Mouse (Mus musculus): ENCODE results near the gene Spata25. TPM values are rescaled to one million over a fixed set of nuclear protein-coding genes. Genes with fewer than 3 reads are reported as not detected.
A peak's percentile ranks its signal among the peaks of the same experiment; 100 is the strongest.
"Not testable (repeated sequence)": the region's sequence is repeated elsewhere in the genome, so short reads cannot be mapped to it uniquely, and the experiment has no call there.

Spata25 gene
- polyA plus RNA-seq, 1 experiment from 2014 or later = not detected

GRCm38 (mm10) chr2:164862179-164862861 is 34.0 kb upstream of the Spata25 start:
- Histone ChIP-seq H3K9ac (no peak overlapping the region), H3K27me3 (peaks cover 38% of the 10 kb centered on the region), H3K9me3 (no peaks in the 10 kb centered on the region), H3K4me2 (no peak overlapping the region), H3K4me3 (replicated peaks) (no peak overlapping the region), H3K4me1 (peaks cover 13% of the 10 kb centered on the region), H3K36me3 (replicated peaks) (no peaks in the 10 kb centered on the region), H3K27ac (0 out of 2 replicates have a peak overlapping the region, but pooled peaks have one; percentile 32)
- WGBS = 59% methylated on average over 9 of the region's 9 CpGs
- no peak for ATAC-seq (ENCODE audit: low FRiP score)

GRCm38 (mm10) chr2:164861094-164861493 is 32.8 kb upstream of the Spata25 start:
- Histone ChIP-seq H3K9ac (no peak overlapping the region), H3K27me3 (peaks cover 50% of the 10 kb centered on the region), H3K27ac (no peak overlapping the region), H3K4me3 (replicated peaks) (no peak overlapping the region), H3K4me1 (peaks cover 26% of the 10 kb centered on the region), H3K4me2 (no peak overlapping the region), H3K36me3 (replicated peaks) (no peaks in the 10 kb centered on the region), H3K9me3 (no peaks in the 10 kb centered on the region)
- no peak for ATAC-seq (ENCODE audit: low FRiP score)
- 79% methylated on average over 4 of the region's 4 CpGs for WGBS

- ATAC-seq (ENCODE audit: low FRiP score) = no peak
- H3K4me1 ChIP-seq = peaks cover 32% of the 10 kb centered on the region
- no peak overlapping the region for H3K9ac ChIP-seq
- no peak overlapping the region for H3K4me3 ChIP-seq (replicated peaks)
- H3K27me3 ChIP-seq = peaks cover 62% of the 10 kb centered on the region
- H3K36me3 ChIP-seq (replicated peaks) = no peaks in the 10 kb centered on the region
- H3K27ac ChIP-seq = no peak overlapping the region
- no peaks in the 10 kb centered on the region for H3K9me3 ChIP-seq
- WGBS = 59% methylated on average over 9 of the region's 9 CpGs
- H3K4me2 ChIP-seq = no peak overlapping the region
Observed at GRCm38 (mm10) chr2:164859640-164860432, 31.5 kb upstream of the Spata25 start.

GRCm38 (mm10) chr2:164859155-164859554 is 30.8 kb upstream of the Spata25 start:
- no peak overlapping the region for H3K9ac ChIP-seq
- no peak overlapping the region for H3K4me2 ChIP-seq
- H3K36me3 ChIP-seq (replicated peaks) = no peaks in the 10 kb centered on the region
- H3K27me3 ChIP-seq = peaks cover 68% of the 10 kb centered on the region
- H3K4me1 ChIP-seq = peaks cover 32% of the 10 kb centered on the region
- H3K4me3 ChIP-seq (replicated peaks) = no peak overlapping the region
- H3K27ac ChIP-seq = no peak overlapping the region
- H3K9me3 ChIP-seq = no peaks in the 10 kb centered on the region
- no peak for ATAC-seq (ENCODE audit: low FRiP score)
- WGBS = 60% methylated on average over 2 of the region's 2 CpGs

- Histone ChIP-seq H3K36me3 (replicated peaks) (no peaks in the 10 kb centered on the region), H3K4me1 (peaks cover 32% of the 10 kb centered on the region), H3K9ac (peak overlapping the region; percentile 55), H3K4me3 (replicated peaks) (peak overlapping the region; percentile 51), H3K27ac (peak overlapping the region; percentile 46; the same call in 1 of the 2 replicates), H3K9me3 (no peaks in the 10 kb centered on the region), H3K4me2 (peak overlapping the region; percentile 93), H3K27me3 (peaks cover 70% of the 10 kb centered on the region)
- no peak; the same call in 1 of the 2 replicates for ATAC-seq (ENCODE audit: low FRiP score)
- WGBS = 2% methylated on average over 19 of the region's 19 CpGs
Observed at GRCm38 (mm10) chr2:164857842-164858553, 29.7 kb upstream of the Spata25 start.

GRCm38 (mm10) chr2:164857101-164857821 is 28.9 kb upstream of the Spata25 start, which contains the start of gene Pltp:
TSS of gene Pltp (minus strand) at chr2:164857711.
- Histone ChIP-seq H3K4me1 (peaks cover 31% of the 10 kb centered on the region), H3K4me3 (replicated peaks) (peak within 1 kb of the TSS; percentile 51), H3K27ac (peak within 1 kb of the TSS; percentile 46; the same call in 1 of the 2 replicates), H3K9ac (peak within 1 kb of the TSS; percentile 55), H3K27me3 (peaks cover 70% of the 10 kb centered on the region), H3K4me2 (peak within 1 kb of the TSS; percentile 93), H3K36me3 (replicated peaks) (no peaks in the 10 kb centered on the region), H3K9me3 (no peaks in the 10 kb centered on the region)
- ATAC-seq (ENCODE audit: low FRiP score) = peak; percentile 74
- under 1% methylated on average over 47 of the region's 47 CpGs for WGBS

- Histone ChIP-seq H3K4me1 (peaks cover 29% of the 10 kb centered on the region), H3K36me3 (replicated peaks) (no peaks in the 10 kb centered on the region), H3K4me2 (peak overlapping the region; percentile 93), H3K9ac (peak overlapping the region; percentile 55), H3K27me3 (peaks cover 67% of the 10 kb centered on the region), H3K9me3 (no peaks in the 10 kb centered on the region), H3K4me3 (replicated peaks) (peak overlapping the region; percentile 51), H3K27ac (no peak overlapping the region)
- peak; percentile 40; the same call in 1 of the 2 replicates for ATAC-seq (ENCODE audit: low FRiP score)
- 1% methylated on average over 42 of the region's 42 CpGs for WGBS
Observed at GRCm38 (mm10) chr2:164856309-164857100, 28.2 kb upstream of the Spata25 start.

- 79% methylated on average over 5 of the region's 5 CpGs for WGBS
- H3K9me3 ChIP-seq; H3K4me3 ChIP-seq (replicated peaks); H3K9ac ChIP-seq; H3K36me3 ChIP-seq (replicated peaks); H3K27ac ChIP-seq; ATAC-seq (ENCODE audit: low FRiP score): not testable (repeated sequence)
- Histone ChIP-seq H3K4me1 (peaks cover 29% of the 10 kb centered on the region), H3K27me3 (peaks cover 60% of the 10 kb centered on the region), H3K4me2 (0 out of 2 replicates have a peak overlapping the region, but pooled peaks have one; percentile 93)
Observed at GRCm38 (mm10) chr2:164855572-164855971, 27.2 kb upstream of the Spata25 start.

- WGBS = 93% methylated on average over 8 of the region's 8 CpGs
- ATAC-seq (ENCODE audit: low FRiP score) = no peak
- Histone ChIP-seq H3K9ac (no peak overlapping the region), H3K4me2 (no peak overlapping the region), H3K9me3 (no peaks in the 10 kb centered on the region), H3K27me3 (peaks cover 11% of the 10 kb centered on the region), H3K4me3 (replicated peaks) (no peak overlapping the region), H3K36me3 (replicated peaks) (0 out of 2 replicates have a peak, but pooled peaks cover 6% of the 10 kb centered on the region), H3K4me1 (no peaks in the 10 kb centered on the region), H3K27ac (no peak overlapping the region)
Observed at GRCm38 (mm10) chr2:164850061-164850460, 21.7 kb upstream of the Spata25 start.

GRCm38 (mm10) chr2:164845782-164846181 is 17.4 kb upstream of the Spata25 start:
- Histone ChIP-seq H3K36me3 (replicated peaks) (0 out of 2 replicates have a peak, but pooled peaks cover 6% of the 10 kb centered on the region), H3K4me3 (replicated peaks) (no peak overlapping the region), H3K4me1 (no peaks in the 10 kb centered on the region), H3K4me2 (no peak overlapping the region), H3K9ac (no peak overlapping the region), H3K27me3 (no peaks in the 10 kb centered on the region), H3K27ac (no peak overlapping the region), H3K9me3 (no peaks in the 10 kb centered on the region)
- 49% methylated on average over 3 of the region's 3 CpGs for whole genome bisulfite sequencing
- no peak for ATAC-seq (ENCODE audit: low FRiP score)

GRCm38 (mm10) chr2:164835164-164835563 is 6.8 kb upstream of the Spata25 start:
- H3K9ac ChIP-seq = no peak overlapping the region
- 94% methylated on average over 4 of the region's 4 CpGs for WGBS
- no peaks in the 10 kb centered on the region for H3K27me3 ChIP-seq
- H3K4me3 ChIP-seq (replicated peaks) = no peak overlapping the region
- no peak for ATAC-seq (ENCODE audit: low FRiP score)
- peaks cover 34% of the 10 kb centered on the region for H3K36me3 ChIP-seq (replicated peaks)
- peak overlapping the region; percentile 100; the same call in 1 of the 2 replicates for H3K4me2 ChIP-seq
- H3K9me3 ChIP-seq = no peaks in the 10 kb centered on the region
- H3K4me1 ChIP-seq = peaks cover 26% of the 10 kb centered on the region
- H3K27ac ChIP-seq = no peak overlapping the region

Data from forebrain, embryonic 12.5 days (tissue).